ENCODE assay signal across 8 mouse cellular contexts in genomic region chr12:71725713-71726336, GRCm38 (mm10).
A peak's percentile ranks its signal among the peaks of the same experiment; 100 is the strongest.
DNase-seq lines count a peak whose midpoint lies in the region; ATAC-seq lines count a peak whose summit lies in the region.
"Had no signal": no experiment of that assay in that cellular context is flagged by ENCODE, and none has a peak within 500 bp of the region (broad histone marks: within the 10 kb centered on the region; RNA-seq: fewer than 3 reads in every experiment).

No protein-coding gene starts in this region.

- no peak overlapping the region for H3K4me3 ChIP-seq in embryonic facial prominence, embryonic 14.5 days (ENCODE audit: low read depth, low read length)
- H3K4me3 ChIP-seq: embryonic facial prominence, embryonic 12.5 days had no signal

- intact Hi-C loops in left cerebral cortex, postnatal 4 days (cut with DNase I), result no loop called here
- intact Hi-C loops in gastrocnemius, postnatal 14 days (cut with DNase I; ENCODE audit: low total_unique reads), result no loop called here

- DNase-seq in left cerebral cortex, postnatal 4 days, result peak; percentile 13
- no peak for DNase-seq in left cerebral cortex, adult 18-20 months (ENCODE audit: low spot score in 2 of 2)
- peak; percentile 90 for DNase-seq in embryonic facial prominence, embryonic 14.5 days (ENCODE audit: low spot score)
- peak; percentile 77 for DNase-seq in gastrocnemius, postnatal 14 days
- DNase-seq in lung, postnatal 36 days, result peak; percentile 65
- DNase-seq in thymus, postnatal 25 days, result no peak
- DNase-seq in kidney, postnatal 25 days, result no peak

- no peaks in the 10 kb centered on the region for H3K9me3 ChIP-seq in embryonic facial prominence, embryonic 14.5 days (ENCODE audit: control insufficient read depth, low read length)
- H3K9me3 ChIP-seq: embryonic facial prominence, embryonic 12.5 days had no signal

- H3K9ac ChIP-seq in embryonic facial prominence, embryonic 14.5 days (ENCODE audit: low read depth, low read length), result no peak overlapping the region
- H3K9ac ChIP-seq: embryonic facial prominence, embryonic 12.5 days had no signal

- 0 out of 2 replicates have a peak overlapping the region, but pooled peaks have one; percentile 1 for H3K4me2 ChIP-seq in embryonic facial prominence, embryonic 14.5 days (ENCODE audit: low read depth, low read length)
- H3K4me2 ChIP-seq: embryonic facial prominence, embryonic 12.5 days had no signal

- ATAC-seq in embryonic facial prominence, embryonic 14.5 days (ENCODE audit: low read depth), result no peak; the same call in 1 of the 2 replicates

- H3K36me3 ChIP-seq in embryonic facial prominence, embryonic 14.5 days (ENCODE audit: control insufficient read depth, insufficient read depth, low read length), result no peaks in the 10 kb centered on the region
- H3K36me3 ChIP-seq: embryonic facial prominence, embryonic 12.5 days had no signal

- H3K4me1 ChIP-seq in embryonic facial prominence, embryonic 14.5 days (ENCODE audit: control insufficient read depth, insufficient read depth, low read length), result peaks cover 8% of the 10 kb centered on the region; the same call in 1 of the 2 replicates

- WGBS in embryonic facial prominence, embryonic 14.5 days, result 24% methylated on average over 4 of the region's 4 CpGs

- H3K27ac ChIP-seq in embryonic facial prominence, embryonic 14.5 days (replicated peaks; ENCODE audit: low read depth, low read length), result peak overlapping the region; percentile 75
- H3K27ac ChIP-seq: embryonic facial prominence, embryonic 12.5 days had no signal

- H3K27me3 ChIP-seq in embryonic facial prominence, embryonic 14.5 days (replicated peaks; ENCODE audit: control insufficient read depth, insufficient read depth, low read length), result no peaks in the 10 kb centered on the region
- H3K27me3 ChIP-seq: embryonic facial prominence, embryonic 12.5 days had no signal

Comparison
In these comparisons a context has a peak if more than half of its experiments do, and no peak if none do; other contexts are left out.
1. DNase-seq: peak in left cerebral cortex, postnatal 4 days (single experiment), embryonic facial prominence, embryonic 14.5 days (single experiment), gastrocnemius, postnatal 14 days (single experiment) and lung, postnatal 36 days (single experiment); none in left cerebral cortex, adult 18-20 months (0 of 2), thymus, postnatal 25 days (single experiment) and kidney, postnatal 25 days (0 of 2).